Mouse (Mus musculus): ENCODE data around the gene Adamtsl5.
"Not testable (repeated sequence)": the region's sequence is repeated elsewhere in the genome, so short reads cannot be mapped to it uniquely, and the experiment has no call there.

Adamtsl5 gene

DNA sequence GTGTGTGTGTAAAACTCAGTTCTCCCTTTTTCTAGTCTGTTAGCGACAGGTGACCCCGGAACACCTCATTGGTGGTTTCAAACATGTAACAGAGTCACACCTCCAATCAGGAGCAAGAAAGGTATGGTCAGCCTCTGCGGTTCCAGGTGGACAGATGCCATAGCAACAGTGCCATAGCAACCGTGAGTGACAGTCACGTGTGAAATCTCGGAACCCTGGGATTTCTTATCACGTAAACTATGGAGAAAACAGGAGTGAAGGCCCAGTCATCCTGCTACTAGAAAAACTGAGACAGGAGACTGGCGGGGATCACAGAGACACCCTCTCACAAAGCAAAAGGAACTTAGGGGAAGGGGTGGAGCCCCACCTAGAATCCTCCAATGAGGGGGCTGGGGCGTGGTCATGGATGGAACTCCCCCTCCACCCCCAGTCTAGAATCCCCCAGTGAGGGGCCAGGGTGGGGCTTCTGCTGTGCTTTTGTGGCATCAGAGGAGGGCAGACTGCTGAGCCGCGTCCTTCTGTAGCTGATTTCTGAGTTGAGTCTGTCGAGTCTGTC lies 23.3 kb upstream of the Adamtsl5 start:
- DNase-seq: peak; percentile 54 to 73

DNA sequence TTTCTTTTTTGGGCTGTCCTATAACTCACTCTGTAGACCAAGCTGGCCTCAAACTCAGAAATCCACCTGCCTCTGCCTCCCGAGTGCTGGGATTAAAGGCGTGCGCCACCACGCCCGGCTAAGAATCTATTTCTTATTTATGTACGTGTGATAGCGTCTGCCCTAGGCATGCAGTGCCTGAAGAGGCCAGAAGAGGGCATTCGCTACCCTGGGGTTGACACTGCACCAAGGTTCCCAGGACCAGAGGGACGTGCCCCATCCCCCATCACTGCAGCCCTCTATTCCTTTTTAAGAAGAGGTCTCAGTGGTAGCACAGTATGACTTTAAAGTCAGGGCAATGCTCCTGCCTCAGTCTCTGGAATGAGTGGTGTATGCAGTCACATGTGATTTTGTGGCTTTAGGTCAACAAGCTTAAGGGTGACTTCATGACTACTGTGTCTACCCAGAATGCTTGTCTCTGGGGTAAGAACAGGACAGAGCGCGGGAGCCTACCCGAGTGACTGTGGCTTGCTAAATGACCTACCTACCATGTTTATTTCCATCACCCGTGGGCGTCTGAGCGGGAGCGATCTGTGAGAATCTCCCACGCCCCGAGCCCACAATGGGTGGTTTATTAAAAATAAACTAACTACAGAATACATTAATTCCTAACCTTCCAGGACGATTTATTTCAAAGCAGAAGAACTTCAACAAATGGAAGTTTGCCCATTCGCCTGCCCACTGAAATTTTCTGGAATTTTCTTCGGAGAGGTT lies 22.0 kb upstream of the Adamtsl5 start:
- DNase-seq: peak in 1 of 2 experiments; percentile 37

GRCm38 (mm10) chr10:80368392-80368791 lies 20.2 kb upstream of the Adamtsl5 start:
- DNase-seq: no peak

- DNase-seq: no peak
Measured at GRCm38 (mm10) chr10:80367954-80368353, 19.7 kb upstream of the Adamtsl5 start.

GRCm38 (mm10) chr10:80365736-80366135 lies 17.5 kb upstream of the Adamtsl5 start:
- DNase-seq: no peak

DNA sequence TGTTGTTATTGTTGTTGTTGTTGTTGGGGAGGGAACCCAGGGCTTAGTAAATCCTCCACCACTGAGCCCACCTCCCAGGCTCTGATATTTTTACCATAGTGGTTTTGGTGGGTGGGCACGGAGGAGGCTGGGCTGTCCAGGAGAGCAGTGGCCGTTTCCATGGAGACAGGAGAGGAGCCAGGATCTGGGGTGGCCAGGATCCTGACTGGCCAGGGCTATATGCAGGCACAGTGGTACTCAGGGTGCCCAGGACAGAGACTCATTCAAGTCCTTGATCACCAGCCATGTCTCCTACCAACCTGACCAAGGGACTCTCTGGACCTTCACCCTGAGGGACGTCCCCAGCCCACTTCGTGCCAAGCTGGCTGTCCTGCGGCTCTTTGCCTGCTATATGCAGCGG lies 15.5 kb upstream of the Adamtsl5 start:
- DNase-seq: no peak

DNA sequence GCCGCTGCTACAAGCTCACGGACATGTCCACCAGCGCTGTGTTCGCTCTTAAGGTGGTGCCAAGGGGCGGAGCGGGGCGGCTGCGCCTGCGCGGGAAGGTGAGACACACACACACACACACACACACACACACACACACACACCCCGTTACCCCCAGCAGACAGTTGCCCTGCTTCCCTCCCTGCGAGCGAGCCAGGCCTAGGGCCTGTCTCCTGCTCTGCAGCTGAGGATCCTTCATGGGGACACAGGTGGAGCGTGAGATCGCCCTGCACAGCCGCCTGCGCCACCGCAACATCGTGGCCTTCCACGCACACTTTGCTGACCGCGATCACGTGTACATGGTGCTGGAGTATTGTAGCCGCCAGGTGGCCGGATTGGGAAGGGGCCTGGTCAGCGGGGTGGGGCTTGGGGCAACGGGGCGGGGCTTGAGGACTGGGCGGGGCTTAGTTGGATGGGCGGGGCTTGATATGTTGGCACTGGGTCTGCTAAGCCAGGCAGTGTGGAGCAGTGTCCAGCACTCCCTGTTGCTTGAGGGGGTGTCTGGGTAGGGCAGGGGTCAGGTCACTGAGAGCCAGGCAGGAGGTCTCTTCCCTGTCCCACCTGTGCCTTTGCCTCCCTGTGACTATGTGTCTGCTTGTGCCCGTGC lies 9.9 kb upstream of the Adamtsl5 start:
- no peak for DNase-seq

DNA sequence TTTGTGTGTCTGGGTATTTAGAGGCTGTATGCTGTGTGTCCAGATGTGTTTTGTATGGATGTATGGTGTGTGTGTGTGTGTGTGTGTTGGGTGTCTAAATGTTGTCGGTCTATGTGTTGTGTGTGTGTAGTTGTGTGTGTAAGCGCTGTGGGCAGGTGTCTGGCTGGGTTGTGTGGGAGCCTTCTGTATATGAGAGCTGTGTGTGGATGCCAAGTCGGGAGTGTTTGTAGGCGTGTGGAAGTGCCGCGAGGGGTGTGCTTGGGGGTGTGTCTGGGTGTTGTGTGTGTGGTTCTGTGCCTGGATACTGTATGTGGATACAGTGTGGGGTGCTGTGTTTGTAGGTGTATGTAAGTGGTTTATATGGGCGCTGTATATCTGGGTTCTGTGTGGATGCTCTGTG lies 9.1 kb upstream of the Adamtsl5 start:
- no peak for DNase-seq

GRCm38 (mm10) chr10:80356737-80357136 lies 8.5 kb upstream of the Adamtsl5 start:
- no peak for DNase-seq

GRCm38 (mm10) chr10:80356001-80356682 lies 7.9 kb upstream of the Adamtsl5 start, which contains the start of gene Plk5:
Gene Plk5, plus strand, starts transcription at chr10:80356459.
- no peak for DNase-seq

DNA sequence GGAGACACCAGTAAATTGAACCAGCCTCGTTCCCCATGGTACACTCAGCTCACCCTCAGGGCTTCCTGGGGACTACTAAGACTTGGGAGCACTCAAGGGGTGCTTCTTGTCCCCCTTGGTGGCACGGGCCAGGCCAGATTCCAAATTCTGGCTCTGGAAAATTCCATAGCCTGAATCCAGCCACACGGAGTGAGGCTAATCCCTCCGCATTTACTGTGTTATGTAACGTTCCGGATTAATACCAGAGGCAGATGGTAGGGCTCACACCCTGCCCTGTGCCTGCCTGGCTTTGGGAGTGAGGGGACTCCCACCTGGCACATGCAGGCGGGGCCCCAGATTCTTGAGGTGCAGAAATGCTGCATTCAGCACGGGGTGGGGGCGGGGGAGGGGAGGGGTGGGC lies 7.2 kb upstream of the Adamtsl5 start:
- DNase-seq: no peak

DNA sequence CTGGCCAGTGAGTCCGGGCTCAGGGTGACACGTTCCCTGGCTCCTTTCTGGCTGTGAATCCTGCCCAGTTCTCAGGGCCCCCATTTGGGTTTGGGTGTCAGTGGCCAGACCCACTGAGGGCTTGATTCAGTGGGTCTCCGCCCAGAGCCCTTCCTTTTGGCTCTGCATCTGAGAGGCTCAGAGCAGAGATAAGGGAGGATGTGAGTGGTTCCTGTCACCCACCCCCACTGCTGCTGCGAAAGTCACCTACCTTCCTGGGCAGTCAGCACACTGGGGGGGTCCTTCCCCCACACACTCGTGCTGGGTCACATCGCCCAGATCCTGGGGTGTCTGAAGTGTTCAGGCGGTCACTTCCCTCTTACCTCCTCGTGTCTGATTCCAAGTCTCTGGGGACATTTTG lies 4.5 kb upstream of the Adamtsl5 start:
- no peak for DNase-seq

- DNase-seq: no peak
Measured at GRCm38 (mm10) chr10:80351896-80352295, 3.7 kb upstream of the Adamtsl5 start.

- peak; percentile 63 to 90 for DNase-seq
Measured at GRCm38 (mm10) chr10:80350292-80350691, 2.1 kb upstream of the Adamtsl5 start.

- no peak for DNase-seq
Measured at GRCm38 (mm10) chr10:80348981-80349380, 769 bp upstream of the Adamtsl5 start.

GRCm38 (mm10) chr10:80347514-80347967 lies 671 bp downstream of the Adamtsl5 start:
- no peak for DNase-seq

- not testable (repeated sequence) for DNase-seq
Measured at GRCm38 (mm10) chr10:80345929-80346328, 2.3 kb downstream of the Adamtsl5 start.

DNA sequence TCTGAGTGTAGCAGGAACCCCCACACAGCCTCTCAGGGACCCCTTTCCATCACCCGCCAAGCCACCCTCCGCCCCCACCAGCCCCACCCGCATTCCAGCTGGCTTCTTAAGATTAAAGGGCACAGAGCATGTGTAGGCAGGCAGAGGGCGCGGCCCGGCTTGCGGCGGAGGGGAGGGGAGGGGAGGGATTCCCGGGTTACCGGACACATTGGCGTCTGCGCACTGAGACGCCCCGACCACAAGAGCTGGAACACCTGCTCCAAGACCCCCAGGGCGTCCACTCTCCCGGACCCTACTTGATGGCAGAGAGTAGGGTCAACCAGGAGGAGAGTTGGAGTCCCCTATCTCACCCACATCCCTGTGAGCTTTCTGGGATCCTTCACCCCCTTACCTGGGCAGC lies 3.1 kb downstream of the Adamtsl5 start:
- DNase-seq: no peak

DNA sequence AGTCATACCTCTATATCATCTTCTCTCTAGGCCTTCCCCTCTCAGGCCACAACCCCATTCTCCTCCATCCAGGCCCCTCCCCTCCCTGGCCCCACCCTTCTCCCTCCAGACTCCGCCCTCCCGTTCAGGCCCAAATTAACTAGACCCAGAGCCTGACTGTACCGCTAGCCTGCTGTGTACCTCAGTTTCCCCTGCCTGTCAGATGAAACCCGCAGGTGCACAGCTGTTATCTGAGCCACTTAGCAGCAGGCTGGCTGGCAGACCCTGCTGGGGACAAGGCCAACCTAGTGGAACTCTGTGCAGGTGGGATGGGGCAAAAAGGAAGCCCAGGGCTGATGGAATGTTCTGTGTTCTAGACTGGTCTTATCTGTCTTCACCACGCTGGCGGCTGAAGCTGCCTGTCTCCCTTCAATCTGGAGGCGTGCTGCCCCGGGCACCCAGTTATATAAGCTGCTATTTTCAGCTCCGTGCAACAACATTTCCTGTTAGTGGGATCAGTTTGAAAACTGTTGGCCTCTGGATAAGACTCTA lies 4.0 kb downstream of the Adamtsl5 start:
- DNase-seq: no peak

DNA sequence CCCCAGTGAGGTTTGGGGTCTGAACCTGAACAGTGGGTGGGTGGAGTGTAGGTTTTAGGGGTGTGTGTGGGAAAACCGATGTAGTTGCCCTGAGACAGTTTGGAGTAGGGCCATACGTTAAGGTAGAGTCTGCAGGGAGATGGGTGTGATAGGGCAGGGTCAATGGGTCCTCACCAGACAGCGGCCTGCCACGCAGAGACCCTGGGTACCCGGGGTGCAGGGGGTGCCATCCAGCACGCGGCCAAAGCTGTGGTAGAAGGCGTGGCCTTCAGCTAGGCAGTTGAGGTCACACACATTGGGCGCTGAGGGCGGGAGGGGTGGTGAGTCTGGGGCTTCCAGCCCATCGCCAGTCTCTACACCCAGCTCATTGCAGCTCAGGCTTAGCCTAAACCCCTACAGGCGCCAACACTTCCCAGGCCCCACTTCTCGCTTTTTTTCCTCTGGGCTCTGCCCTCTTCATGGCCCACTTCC lies 4.8 kb downstream of the Adamtsl5 start:
- DNase-seq: no peak

GRCm38 (mm10) chr10:80342749-80343424 lies 5.3 kb downstream of the Adamtsl5 start:
- peak in 1 of 2 experiments; percentile 34 for DNase-seq

DNA sequence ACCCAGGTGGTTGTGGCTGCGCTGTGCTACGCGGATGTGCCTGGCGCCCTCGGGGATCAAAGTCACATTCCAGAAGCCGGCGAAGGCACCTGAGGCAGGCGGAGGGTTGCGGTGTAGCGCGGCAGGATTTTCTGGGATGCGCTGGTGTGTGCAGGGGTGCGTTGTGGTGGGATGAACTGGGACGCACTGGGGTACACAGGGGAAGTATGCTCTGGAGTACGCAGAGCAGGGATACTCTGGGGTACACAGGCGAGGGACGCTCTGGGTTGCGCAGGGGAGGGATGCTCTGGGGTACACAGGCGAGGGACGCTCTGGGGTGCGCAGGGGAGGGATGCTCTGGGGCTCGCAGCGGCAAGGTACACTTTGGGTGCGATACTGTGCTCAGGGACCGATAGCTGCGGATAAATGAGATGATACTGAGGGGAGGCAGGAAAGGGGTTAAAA lies 5.9 kb downstream of the Adamtsl5 start:
- peak in 1 of 2 experiments; percentile 19 for DNase-seq
